Mouse (Mus musculus) left cerebral cortex, postnatal 14 days (tissue): ENCODE measurements at regions not wholly inside any gene's neighbourhood (a gene's known extent, or its start where the extent isn't known, plus 50 kb on each side); places are given as distances from the start of the nearest gene placed in this dataset.

ENCODE experiments used
- DNase-seq, 2 experiments: peaks; one replicate each; pipeline ENCODE4 v3.0.0; 2021 to 2022; ENCODE audit warnings: low spot score in 2 of 2, mixed read lengths in 1 of 2
- intact Hi-C: fragments of 180-260 bp; cut with DNase I; formaldehyde crosslinking; loops from one replicate; pipeline ENCODE4 v1.15.1; 2025

DNA sequence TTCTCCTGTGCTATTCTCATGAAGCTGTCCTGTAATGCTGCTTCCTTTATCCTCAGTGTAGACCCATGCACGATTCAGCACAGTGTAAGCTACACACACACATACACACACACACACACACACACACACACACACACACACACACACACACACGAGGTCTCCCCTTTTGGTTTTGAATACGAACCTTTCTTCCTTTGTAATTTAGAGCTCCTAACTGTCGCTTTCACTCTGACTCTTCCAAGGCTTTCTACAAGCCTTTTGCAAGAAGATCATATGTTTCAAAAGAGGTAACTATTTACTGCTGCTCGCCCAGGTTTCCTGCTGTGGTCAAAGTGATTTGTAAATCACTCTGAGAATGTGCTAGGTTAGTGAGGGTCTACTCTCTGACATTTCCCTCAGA lies 161.1 kb upstream of the Rgmb start:
- no peak for DNase-seq
- intact Hi-C loops = no loop called here

DNA sequence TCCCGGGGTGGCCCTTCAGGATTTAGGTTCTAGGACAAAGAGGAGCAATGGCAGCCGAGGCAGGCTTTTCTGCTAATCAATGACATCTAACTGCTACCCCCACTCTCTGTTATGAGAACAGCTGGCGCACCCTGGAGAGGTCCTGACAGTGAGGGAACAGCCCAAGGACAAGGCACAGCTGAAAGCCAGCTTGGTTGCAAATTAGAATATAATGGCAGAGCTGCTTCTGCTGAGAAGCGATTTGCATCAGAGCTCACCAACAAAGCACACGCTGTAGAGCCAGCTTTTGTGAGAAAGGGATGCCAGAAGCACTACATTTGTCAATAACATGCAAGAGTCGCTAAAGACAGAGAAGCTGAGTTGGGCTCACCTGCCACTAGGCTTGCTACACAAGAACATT lies 159.5 kb upstream of the Rgmb start:
- intact Hi-C loops = no loop called here
- no peak for DNase-seq

DNA sequence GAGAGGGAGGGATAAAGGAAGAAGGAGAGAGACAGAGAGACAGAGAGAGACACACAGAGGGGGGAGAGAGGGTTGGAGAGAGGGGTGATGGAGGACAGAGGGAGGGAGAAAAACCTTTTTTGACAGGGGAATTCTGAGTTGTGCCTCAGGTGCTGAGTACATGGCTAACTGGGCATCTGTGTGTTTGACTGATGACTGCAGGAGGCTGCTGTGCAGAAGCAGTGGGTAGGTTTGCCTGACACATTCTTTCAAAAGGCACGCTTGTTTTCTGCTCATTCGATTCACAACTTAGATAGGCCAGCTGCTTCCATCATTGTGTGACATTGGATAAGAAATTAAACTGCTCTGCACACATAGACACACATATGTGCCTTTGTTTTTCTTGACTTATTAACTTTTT lies 150.7 kb upstream of the Rgmb start:
- intact Hi-C loops = no loop called here

DNA sequence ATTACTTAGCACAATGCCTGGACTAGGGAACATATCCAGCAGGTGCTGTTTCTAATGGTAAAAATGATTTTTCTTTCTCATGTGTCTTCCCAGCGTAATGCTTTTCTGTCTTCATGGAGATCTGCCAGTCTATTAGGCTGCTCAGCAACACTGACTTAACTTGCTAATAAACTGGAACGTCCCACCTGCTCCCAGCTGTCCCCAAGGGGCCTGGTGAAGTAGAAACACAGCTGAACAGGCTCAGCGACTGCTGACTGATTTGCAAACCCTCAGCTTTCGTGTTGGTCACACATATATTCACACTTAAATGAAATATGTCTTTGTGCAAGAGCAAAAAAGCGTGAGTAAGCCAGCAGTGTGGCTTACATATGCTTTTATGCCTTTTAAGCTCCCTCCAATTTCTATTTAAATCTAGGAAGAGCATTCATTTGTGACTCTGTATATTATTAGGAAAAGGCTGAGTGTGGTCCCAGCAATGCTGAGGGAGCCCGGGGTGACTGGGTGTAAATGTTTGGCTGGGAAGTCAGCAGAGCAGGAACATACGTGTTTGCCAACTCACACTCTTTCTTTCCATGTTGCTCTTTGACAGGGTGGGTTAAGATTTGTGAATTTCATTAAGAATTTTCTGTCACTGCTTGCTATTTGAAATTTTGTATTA lies 146.7 kb upstream of the Rgmb start:
- DNase-seq = peak in 1 of 2 experiments; percentile 10
- intact Hi-C loops = no loop called here

More for the DNA sequence above, 150.7 kb upstream of the Rgmb start:
- no peak for DNase-seq

DNA sequence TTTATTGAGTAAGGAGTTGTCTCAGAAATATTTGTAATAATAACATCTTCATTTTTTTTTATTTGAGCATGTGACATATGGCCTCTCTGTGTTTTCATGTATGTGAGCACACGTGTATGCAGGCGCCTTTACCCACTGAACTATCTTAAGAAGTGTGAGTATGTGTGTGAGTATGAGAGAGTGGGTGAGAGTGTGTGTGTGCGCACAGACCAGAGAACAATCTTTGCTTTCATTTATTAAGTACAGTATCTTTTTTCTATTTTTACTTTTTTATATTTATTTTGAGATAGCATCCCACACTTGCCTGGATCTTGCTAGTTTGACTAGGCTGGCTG lies 140.5 kb upstream of the Rgmb start:
- intact Hi-C loops = no loop called here
- no peak for DNase-seq

DNA sequence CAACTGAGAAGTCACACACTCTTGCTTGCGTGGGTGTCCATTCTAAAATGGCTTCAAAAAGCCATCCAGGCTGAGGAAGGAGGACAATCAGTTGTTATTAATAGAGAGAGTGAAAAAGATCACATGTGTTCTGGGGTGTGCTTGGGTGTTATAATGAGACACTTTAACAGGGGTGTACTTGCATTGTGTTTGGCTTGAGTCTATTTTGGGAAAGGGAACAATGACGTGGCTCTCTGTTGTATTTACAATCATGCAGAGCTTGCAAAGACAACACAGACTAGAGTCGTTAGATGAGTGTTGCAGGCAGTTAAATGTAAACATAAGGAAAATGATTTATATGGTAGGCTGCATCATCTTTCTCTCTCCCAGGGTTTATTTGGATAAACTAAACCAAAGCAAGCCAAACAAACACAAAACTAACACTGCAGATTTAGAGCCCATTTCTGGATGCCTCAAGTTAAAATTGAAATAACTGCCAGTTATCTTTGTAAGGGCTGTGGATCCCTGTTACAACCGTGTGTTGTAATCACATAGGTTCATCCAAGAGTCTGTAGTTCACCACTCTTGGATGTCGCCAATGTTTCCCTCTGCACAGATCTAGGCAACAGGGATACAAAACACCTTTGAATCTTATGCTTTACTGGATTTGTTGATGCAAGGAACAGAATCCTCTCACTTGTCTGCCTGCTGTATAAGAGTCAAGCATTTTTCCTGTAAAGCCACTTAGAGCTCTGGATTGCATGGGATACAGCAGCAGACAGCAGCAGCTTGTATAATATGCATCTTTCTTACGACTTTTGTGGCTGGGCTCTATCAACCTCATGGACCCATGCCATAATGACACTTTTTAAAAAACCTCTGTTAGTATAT lies 139.9 kb upstream of the Rgmb start:
- intact Hi-C loops = no loop called here
- no peak for DNase-seq

DNA sequence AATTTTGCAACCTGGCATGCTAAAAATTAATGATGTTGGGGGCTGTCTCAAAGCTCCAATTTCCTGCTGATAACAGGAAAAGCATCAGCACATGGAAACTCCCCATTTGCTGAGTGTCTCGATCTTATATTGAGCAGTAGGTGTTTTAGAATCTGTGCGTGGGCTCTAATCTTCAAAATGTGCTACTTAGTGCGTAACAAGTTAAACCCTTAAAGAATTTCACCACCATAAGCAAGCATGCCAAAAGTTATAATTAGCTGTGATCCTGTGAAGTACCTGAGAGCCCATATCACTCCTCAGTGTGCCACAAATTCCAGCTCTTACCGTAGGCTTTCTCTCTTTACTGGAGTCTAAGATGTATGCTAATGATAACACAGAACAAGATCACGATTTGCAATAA lies 137.5 kb upstream of the Rgmb start:
- intact Hi-C loops = no loop called here
- DNase-seq = no peak

DNA sequence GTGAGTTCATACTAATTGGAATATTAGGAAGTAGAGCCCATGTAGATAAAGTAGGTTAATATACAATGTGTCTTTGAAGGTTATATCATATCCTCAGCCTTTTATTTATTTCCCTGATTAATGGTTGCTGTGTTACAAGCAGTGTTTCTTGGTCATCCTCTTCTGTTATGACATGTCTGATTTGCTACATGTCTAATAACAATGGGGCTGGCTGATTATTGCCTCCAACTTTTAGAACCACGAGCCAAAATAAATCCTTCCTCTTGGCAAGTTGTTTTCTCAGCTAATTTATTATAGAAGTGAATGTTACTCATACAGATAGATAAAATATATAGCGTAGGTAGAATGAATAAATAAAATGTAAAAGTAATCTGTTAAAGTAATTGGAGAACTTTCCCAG lies 124.8 kb upstream of the Rgmb start:
- intact Hi-C loops = no loop called here
- no peak for DNase-seq

DNA sequence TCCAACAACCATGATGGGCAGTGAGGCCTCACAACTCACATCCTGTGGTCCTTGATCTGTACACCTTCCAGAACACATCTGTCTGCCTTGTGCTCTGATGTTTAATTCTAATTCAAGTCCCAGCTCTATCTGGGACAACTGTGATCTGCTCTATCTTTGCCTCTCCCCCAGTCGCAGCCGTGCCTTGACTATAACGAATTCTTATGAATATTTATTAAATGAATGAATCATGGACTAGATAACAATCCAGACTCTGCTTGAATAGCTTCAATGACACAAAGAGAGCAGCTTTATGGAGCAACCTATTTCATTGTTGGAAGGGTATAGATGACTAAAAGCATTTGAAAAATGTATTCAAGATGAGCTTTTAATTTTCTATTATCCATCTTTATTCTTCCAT lies 120.8 kb upstream of the Rgmb start:
- intact Hi-C loops = no loop called here
- peak in 1 of 2 experiments; percentile 10 for DNase-seq

DNA sequence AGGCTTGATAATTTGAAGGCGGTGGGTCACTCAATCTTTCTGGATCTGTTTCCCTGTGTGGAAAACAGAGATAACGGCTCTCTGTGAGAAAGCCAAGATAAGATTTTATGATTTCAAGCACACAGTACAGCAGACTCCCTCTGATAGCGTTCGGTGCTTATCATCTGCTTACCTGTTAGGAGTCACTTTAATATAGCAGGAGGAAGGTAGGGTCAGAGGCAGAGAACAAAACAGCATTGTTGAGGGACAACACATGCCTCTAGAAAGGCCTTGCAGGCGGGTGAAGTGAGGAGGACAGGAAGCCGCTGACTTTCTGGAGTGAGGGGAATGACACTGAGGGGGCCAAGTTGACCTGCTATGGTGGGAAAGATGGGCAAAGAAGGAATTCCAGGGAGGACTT lies 118.9 kb upstream of the Rgmb start:
- no peak for DNase-seq
- intact Hi-C loops = no loop called here

DNA sequence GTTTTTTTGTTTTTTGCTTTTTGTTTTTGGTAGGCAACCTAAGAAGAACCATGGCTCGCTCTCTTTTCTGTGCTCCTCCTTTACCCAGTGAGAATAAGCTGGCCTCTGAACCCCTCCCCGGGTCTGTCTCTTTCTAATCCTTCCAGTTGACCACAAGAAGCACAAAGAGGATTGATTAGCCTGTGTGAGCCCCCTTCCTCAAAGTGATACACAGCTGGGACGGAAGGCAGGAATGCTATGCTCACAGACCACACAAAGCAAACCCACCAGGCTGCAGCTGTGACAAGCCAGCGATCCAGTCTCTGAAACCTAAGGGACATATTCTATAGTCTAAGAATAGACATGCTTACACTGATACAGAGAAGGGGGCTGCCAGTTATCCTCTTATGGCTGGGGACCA lies 111.5 kb upstream of the Rgmb start:
- intact Hi-C loops = no loop called here
- DNase-seq = no peak

DNA sequence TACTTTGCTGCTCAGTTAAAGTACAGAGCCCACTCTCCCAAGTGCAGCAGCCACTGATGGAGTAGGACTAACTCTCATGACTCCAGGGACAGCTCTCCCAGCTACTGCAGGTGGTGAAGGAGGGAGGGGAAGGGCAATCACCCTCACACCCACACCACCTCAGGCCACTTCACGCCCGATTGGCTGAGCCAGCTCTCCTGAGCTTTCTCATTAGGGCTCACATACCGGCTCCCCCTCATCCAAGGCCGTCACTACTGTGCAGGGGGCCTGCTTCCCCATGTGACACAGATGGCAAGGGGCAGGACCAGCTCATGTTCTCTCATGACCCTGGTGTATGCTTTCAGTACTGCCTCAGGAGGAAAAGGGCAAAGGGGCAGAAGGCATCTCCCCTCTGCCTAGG lies 87.8 kb upstream of the Rgmb start:
- no peak for DNase-seq
- intact Hi-C loops = no loop called here

DNA sequence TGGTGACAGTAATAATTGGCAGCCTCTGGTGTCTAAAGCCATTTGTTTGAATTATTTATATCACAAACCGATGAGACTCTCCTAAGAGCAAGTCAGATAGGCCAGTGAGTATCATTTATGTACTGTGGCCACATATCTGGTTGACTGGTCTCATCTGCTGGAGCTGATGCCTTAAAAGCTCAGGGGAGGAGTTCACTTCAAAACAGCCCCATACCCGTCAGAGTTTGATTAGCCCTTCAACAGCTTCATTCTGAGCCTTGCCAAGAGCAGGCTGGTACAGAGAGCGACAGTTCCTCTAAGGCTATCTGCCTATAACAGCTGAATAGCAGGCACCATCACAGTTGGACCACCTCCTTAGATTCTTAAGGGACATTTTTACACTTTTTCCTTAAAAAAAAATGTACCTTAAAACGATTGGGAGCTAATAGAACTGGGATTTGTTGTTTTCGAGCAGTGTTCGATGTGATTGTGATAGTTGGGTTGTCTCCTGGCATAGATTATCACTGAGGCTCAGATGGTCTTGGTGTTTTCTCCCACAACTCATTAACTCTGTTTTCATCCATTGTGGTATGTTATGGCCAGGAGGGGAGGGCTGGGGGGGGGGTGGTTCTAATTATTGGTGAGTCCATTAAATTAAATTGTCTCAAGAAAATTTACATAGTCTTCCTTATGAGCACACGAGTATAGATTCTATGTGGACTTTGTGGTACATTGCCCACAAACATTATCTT lies 68.0 kb upstream of the Rgmb start:
- no peak for DNase-seq
- intact Hi-C loops = no loop called here

DNA sequence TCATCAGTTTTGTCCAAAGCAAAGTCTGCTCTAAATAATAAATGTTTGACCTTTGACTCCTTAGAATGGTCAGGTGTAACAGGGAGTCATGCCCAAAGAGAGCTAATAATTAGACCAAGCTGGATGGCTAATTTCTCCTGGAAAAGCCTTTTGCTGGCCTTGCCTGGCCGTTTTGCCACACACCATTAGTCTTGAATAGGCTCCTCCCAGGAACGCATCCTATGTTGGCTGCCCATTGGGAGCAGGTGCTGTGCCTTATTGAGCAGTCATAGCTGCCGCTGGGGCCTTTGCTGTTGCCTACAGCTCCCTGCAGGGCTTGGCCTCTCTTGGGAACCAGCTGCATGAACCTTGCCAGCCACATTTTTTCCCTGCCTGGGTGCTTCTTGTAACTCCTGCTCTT lies 65.1 kb upstream of the Rgmb start:
- intact Hi-C loops = no loop called here
- no peak for DNase-seq

DNA sequence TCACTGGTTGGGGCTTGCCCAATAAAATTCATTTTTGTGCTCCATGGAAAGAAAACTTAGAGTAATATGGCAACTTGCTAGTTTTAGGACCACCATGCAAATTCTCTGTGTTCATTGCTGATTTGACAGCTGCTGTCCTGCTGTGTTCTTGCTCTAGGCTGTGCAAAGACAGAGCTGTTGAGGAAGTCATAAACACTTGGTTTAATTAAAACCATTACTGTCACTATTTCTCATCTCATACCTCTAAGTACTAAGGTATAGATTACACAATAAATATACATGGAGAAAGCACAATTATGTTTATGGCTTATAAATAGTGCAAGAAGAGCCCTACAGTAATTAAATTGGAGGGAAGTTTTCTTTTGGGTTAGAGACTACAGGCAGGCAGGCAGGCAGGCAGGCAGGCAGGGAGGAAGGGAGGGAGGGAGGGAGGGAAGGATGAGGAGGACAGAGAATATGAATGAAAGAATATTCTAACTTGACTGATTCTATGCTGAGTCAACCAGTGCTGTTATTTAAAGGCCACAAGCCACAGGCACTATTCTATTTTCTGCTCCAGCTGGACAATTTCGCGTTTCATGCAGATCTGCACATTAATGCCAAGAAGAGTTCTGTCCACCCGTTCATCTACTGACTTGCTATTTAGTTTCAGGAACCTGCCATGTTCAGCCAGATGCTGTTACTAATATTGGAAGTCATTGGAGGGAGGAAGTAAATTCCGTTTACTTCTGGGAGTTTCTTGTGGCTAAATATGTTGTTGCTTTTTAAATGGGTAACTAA lies 61.2 kb upstream of the Rgmb start:
- intact Hi-C loops = no loop called here
- DNase-seq = peak in 1 of 2 experiments; percentile 15

DNA sequence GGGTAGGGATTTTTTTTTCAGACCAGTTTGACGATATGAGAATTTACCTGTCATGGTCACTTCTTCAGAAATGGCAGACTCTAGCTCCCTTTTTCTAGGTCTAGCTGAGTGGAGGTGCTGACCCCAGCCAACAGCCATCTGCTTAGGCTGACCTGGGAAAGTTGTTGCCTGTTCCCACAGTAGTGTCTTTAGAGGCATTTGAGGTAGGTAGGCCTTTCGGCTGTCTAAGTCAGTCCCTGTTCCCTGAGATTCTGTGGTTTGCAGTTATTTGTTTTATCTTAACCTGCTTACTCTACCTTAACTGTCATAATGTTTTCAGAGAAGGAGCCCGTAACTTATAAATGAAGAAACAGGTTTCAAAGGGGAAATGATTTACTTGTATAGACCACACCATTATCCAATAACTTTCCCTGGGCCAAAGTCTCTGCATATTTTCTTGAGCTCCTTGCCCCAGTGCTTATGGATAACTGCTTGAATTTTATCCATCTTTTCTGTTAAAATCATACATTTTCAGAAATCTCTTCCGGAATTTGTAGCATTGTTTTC lies 59.8 kb upstream of the Rgmb start:
- intact Hi-C loops = no loop called here

DNA sequence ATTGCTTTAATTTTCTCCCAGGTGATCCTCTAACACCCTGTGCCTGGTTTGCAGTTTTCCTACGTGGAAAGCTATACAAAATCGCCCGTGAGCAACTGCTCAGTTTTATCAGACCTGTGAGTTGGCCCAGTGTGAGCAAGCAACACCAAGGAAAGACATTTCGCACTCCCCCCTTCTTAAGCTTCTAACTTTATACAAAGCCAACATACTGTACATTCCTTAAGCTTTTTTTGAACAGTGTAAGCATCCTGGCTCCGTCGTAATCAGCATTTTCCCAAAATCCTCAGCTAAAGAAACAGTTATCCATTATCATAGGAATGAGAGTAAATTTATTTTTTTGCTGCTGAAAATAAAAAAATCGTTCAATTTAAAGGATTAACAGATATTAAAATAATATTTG lies 52.0 kb upstream of the Rgmb start:
- intact Hi-C loops = no loop called here
- DNase-seq = no peak

More for the DNA sequence above, 59.8 kb upstream of the Rgmb start:
- no peak for DNase-seq

DNA sequence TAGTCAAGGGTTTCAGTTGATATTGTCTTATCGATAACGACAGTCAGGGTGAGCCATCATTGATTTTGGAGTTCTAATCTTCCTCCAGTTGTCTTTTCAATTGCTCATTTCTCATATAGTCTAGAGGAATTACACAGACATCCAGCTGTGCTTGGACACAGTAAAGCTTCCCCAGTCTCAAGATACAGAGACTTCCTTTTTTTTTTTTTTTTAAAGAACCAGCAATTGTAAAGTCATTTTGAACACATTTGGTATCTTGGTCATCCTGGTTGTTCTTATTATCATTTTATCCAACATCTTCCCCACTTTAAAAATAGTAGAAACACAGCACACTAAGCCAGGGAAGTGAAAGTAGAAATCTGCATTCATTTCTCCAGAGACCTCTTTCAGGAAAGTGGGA lies 51.4 kb upstream of the Rgmb start:
- DNase-seq = no peak
- intact Hi-C loops = no loop called here
